Mouse (Mus musculus): ENCODE results near the gene Ankra2. TPM values are rescaled to one million over a fixed set of nuclear protein-coding genes. Genes with fewer than 3 reads are reported as not detected.

Ankra2 gene
- 10 to 100 TPM; 47.1 TPM for total RNA-seq (2021)
- long read RNA-seq, experiment 1, transcript Ankra2-201 (9 exons, 1,755 nt), result major isoform, 20 of 45 reads
- long read RNA-seq, experiment 1, partial matches to known transcripts, result 7 of 45 reads
- long read RNA-seq, experiment 1, other reads (novel, unspliced or antisense), result 8 of 45 reads
- long read RNA-seq, experiment 2, transcript Ankra2-208 (8 exons, 1,476 nt), result minor isoform, 7 of 33 reads
- long read RNA-seq, experiment 2, transcript Ankra2-201 (9 exons, 1,755 nt), result major isoform, 17 of 33 reads
- long read RNA-seq, experiment 2, partial matches to known transcripts, result 3 of 33 reads
- long read RNA-seq, experiment 2, other reads (novel, unspliced or antisense), result 3 of 33 reads

- peak within 1 kb of the TSS; percentile 90 for H3K27ac ChIP-seq
- DNase-seq (ENCODE audit: extremely low spot score in 1 of 2, low spot score in 2 of 2), result peak; percentile 98 to 99
- intact Hi-C loops (cut with DNase I), result loop anchor here (1.0 to 5.0 kb wide), 2 partner anchors 53 to 1126 kb away; partner anchors contain the start of genes Gfm2 and Nsa2
- peak within 1 kb of the TSS; percentile 91 for H3K4me3 ChIP-seq
- no peak for TF ChIP-seq CTCF (IDR thresholded peaks at IDR 0.05)
These were observed at the start of gene Ankra2, which contains the start of gene Utp15 for GRCm38 (mm10) chr13:98262636-98263457. Gene Ankra2, plus strand, starts transcription at chr13:98263074. Gene Utp15, minus strand, starts transcription at chr13:98263041.

GRCm38 (mm10) chr13:98222848-98223247, 40.0 kb upstream of the Ankra2 start:
- no peak overlapping the region for H3K4me3 ChIP-seq
- intact Hi-C loops (cut with DNase I), result loop anchor here (1.0 kb wide), 1 partner anchor 192 kb away; no protein-coding TSS in a partner anchor
- peak; percentile 72 for TF ChIP-seq CTCF (IDR thresholded peaks at IDR 0.05)
- DNase-seq (ENCODE audit: extremely low spot score in 1 of 2, low spot score in 2 of 2), result no peak
- no peak overlapping the region for H3K27ac ChIP-seq

DNA sequence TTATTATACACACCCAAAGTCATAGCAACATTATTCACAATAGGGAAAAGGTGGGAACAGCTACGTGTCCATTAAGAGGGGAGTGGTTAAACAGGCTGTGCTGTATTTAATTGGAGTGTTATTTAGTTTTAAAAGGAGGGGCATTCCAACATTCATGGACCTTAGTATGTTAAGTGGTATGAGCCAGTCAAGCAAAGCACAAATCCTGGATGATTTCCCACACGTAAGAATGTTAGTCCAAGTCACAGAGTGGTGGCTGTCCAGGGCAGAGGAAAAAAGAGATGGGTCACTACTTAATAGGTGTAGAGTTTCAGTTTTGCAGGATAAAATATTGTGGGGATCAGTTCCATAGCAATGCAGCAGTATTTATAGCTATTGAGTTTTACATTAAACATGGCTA, 36.6 kb upstream of the Ankra2 start:
- no peak for TF ChIP-seq CTCF (IDR thresholded peaks at IDR 0.05)
- intact Hi-C loops (cut with DNase I), result no loop called here
- no peak overlapping the region for H3K4me3 ChIP-seq
- H3K27ac ChIP-seq, result no peak overlapping the region
- no peak for DNase-seq (ENCODE audit: extremely low spot score in 1 of 2, low spot score in 2 of 2)

GRCm38 (mm10) chr13:98230511-98230910, 32.4 kb upstream of the Ankra2 start:
- no peak for TF ChIP-seq CTCF (IDR thresholded peaks at IDR 0.05)
- intact Hi-C loops (cut with DNase I), result no loop called here
- Histone ChIP-seq H3K4me3 (no peak overlapping the region), H3K27ac (no peak overlapping the region)
- no peak for DNase-seq (ENCODE audit: extremely low spot score in 1 of 2, low spot score in 2 of 2)

GRCm38 (mm10) chr13:98235451-98235850, 27.4 kb upstream of the Ankra2 start:
- no peak for DNase-seq (ENCODE audit: extremely low spot score in 1 of 2, low spot score in 2 of 2)
- no peak for TF ChIP-seq CTCF (IDR thresholded peaks at IDR 0.05)
- intact Hi-C loops (cut with DNase I), result no loop called here
- H3K4me3 ChIP-seq, result no peak overlapping the region
- H3K27ac ChIP-seq, result no peak overlapping the region

DNA sequence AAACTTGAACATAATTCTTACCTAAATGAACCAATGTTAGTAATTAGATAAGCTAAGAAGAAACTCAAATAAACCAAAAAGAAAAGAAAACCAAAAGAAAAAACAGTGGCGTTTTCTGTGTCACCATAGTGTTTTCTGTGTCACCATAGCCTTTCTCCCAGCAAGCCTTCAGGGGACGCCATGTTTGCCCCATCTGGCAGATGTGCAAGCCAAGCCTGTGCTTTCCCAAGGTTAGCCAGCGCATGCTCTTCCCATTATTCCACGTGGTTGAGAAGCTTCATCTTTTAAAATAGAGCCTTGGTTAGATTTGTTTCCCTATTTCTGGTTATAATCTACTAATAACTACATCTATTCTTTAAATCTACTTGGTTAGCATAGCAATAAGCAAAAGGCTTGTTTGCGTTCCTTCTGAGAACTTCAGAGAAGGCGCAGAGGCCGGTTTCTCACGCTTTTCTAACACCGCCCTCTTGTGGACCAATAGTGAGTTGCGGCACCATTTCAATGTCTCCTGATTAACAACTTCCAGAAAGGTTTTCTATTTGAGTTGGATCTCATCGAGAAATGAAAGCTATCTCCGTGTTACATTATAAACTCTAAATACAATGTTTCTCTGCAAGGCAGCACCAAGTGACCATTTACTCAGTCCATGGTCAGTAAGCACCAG, 22.8 kb upstream of the Ankra2 start:
- intact Hi-C loops (cut with DNase I), result loop anchor here (1.0 to 5.0 kb wide), 2 partner anchors 209 to 1003 kb away; no protein-coding TSS in a partner anchor
- DNase-seq (ENCODE audit: extremely low spot score in 1 of 2, low spot score in 2 of 2), result peak; percentile 72 to 80
- Histone ChIP-seq H3K27ac (no peak overlapping the region), H3K4me3 (no peak overlapping the region)
- peak; percentile 97 for TF ChIP-seq CTCF (IDR thresholded peaks at IDR 0.05)

- Histone ChIP-seq H3K27ac (no peak overlapping the region), H3K4me3 (no peak overlapping the region)
- intact Hi-C loops (cut with DNase I), result loop anchor here (5.0 kb wide), 1 partner anchor 1004 kb away; no protein-coding TSS in a partner anchor
- no peak for DNase-seq (ENCODE audit: extremely low spot score in 1 of 2, low spot score in 2 of 2)
- no peak for TF ChIP-seq CTCF (IDR thresholded peaks at IDR 0.05)
These were observed 21.2 kb upstream of the Ankra2 start for GRCm38 (mm10) chr13:98241531-98242282.

- H3K27ac ChIP-seq, result no peak overlapping the region
- intact Hi-C loops (cut with DNase I), result loop anchor here (5.0 kb wide), 1 partner anchor 1007 kb away; no protein-coding TSS in a partner anchor
- DNase-seq (ENCODE audit: extremely low spot score in 1 of 2, low spot score in 2 of 2), result no peak
- TF ChIP-seq CTCF (IDR thresholded peaks at IDR 0.05), result no peak
- H3K4me3 ChIP-seq, result no peak overlapping the region
These were observed 18.1 kb upstream of the Ankra2 start for GRCm38 (mm10) chr13:98244571-98245350.

- no peak overlapping the region for H3K4me3 ChIP-seq
- no peak for TF ChIP-seq CTCF (IDR thresholded peaks at IDR 0.05)
- H3K27ac ChIP-seq, result no peak overlapping the region
- intact Hi-C loops (cut with DNase I), result no loop called here
- DNase-seq (ENCODE audit: extremely low spot score in 1 of 2, low spot score in 2 of 2), result no peak
These were observed 17.5 kb upstream of the Ankra2 start for GRCm38 (mm10) chr13:98245386-98245785.

- intact Hi-C loops (cut with DNase I), result no loop called here
- no peak for TF ChIP-seq CTCF (IDR thresholded peaks at IDR 0.05)
- Histone ChIP-seq H3K27ac (no peak overlapping the region), H3K4me3 (no peak overlapping the region)
- no peak for DNase-seq (ENCODE audit: extremely low spot score in 1 of 2, low spot score in 2 of 2)
These were observed 13.3 kb upstream of the Ankra2 start for GRCm38 (mm10) chr13:98249594-98249993.

All from left cerebral cortex, adult 2 months (tissue).